Mouse (Mus musculus) thymus, postnatal 25 days (tissue): ENCODE measurements around the gene Slc5a7.

Experiments
- DNase-seq: peaks from one replicate; pipeline ENCODE4 v3.0.0; 2022

Gene Slc5a7

DNA sequence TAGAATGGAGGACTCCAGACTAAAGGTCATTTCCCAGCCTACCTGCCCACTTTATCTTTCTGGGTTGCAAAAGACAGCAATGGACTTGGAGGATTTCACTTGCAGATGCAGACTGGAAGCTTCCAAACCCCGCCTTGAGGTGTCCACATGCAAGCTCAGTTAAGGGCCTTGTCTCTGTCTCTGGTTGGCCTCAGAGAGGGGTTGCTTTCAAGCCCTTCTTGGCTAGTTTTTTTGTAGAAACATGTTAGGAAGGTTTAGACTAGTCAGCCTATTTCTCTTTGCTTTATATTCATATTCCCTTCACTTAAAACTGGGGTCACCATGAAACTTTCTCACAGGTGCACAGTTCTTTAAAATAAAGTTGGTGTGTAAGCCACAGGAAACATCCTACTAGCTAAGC is at the start of gene Slc5a7:
TSS of gene Slc5a7 (minus strand) at position 101 of the 400 bp plus-strand sequence.
- no peak for DNase-seq

GRCm38 (mm10) chr17:54347672-54348071 is 48.8 kb upstream of the Slc5a7 start:
- no peak for DNase-seq

- no peak for DNase-seq
Measured at GRCm38 (mm10) chr17:54343395-54343794, 44.6 kb upstream of the Slc5a7 start.

GRCm38 (mm10) chr17:54298232-54298924 is 456 bp downstream of the Slc5a7 start:
- no peak for DNase-seq

- no peak for DNase-seq
Measured at GRCm38 (mm10) chr17:54250783-54251182, 48.1 kb downstream of the Slc5a7 start.

DNA sequence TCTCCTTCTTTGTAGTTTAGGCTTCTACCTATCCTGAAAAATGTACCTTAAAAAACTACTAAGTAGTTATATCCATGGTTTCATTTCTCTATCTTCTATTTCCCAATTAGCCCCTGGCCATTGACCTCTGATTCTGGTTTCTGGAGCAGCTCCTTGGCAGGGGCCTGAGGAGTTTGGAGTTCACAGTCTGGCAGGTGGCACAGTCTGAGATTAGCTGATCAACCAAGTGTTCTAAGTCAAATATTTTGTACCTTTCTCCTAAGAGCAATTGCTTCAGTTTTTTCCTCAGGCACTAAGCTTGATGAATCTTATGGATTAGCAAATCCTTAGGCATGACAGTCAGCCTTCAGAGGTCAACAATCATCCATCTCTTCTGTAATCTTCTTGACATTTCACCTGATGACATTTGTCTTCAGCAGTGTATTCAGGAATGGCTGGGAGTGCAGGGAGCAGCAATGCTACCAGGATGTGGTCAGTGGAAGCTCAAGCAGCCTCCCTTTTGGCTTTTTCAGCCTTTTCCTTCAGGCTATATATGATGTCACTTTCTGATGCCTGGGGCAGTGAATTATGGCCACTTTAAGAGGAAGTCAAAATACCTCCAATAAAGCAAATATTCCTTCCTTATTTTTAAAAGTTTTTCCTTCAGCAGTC is 55.1 kb downstream of the Slc5a7 start:
- DNase-seq = no peak

DNA sequence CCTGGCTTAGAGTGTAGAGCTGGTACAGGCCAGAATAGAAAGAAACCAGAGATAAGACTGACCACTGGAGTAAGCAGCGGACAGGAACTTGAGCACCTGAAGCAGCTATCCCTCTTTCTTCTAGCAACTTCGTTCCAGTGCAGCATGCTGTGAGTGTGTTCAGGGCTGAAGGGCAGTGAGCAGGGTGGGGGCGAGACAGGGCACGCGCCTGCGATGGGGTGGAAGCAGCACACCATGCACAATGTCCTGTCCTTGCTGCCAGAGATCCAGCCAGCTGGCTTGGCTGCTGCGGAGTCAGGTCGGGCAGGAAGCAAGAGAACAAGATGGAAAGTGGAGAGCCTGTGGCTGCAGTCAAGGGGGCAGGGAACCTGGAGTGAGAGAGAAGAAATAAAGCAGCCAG is 59.4 kb downstream of the Slc5a7 start:
- no peak for DNase-seq
